Mouse (Mus musculus) urinary bladder, postnatal 14 days (tissue): ENCODE measurements at regions not wholly inside any gene's neighbourhood (a gene's known extent, or its start where the extent isn't known, plus 50 kb on each side); places are given as distances from the start of the nearest gene placed in this dataset.

ENCODE experiments used
- DNase-seq: peaks from one replicate; pipeline ENCODE4 v3.0.0; 2021; ENCODE audit warnings: low spot score

GRCm38 (mm10) chr4:26965831-26966230, 619.1 kb upstream of the Manea start:
- DNase-seq = no peak

- no peak for DNase-seq
These were observed 618.2 kb upstream of the Manea start for GRCm38 (mm10) chr4:26964850-26965249.

- DNase-seq = no peak
These were observed 597.9 kb upstream of the Manea start for GRCm38 (mm10) chr4:26944617-26945016.

- peak; percentile 3 for DNase-seq
These were observed 587.5 kb upstream of the Manea start for GRCm38 (mm10) chr4:26933988-26934798.

GRCm38 (mm10) chr4:26929879-26930481, 583.3 kb upstream of the Manea start:
- DNase-seq = no peak

- no peak for DNase-seq
These were observed 579.4 kb upstream of the Manea start for GRCm38 (mm10) chr4:26926060-26926459.

- DNase-seq = no peak
These were observed 541.8 kb upstream of the Manea start for GRCm38 (mm10) chr4:26888514-26888913.

- DNase-seq = no peak
These were observed 532.3 kb upstream of the Manea start for GRCm38 (mm10) chr4:26879022-26879421.

GRCm38 (mm10) chr4:26841761-26842160, 495.1 kb upstream of the Manea start:
- DNase-seq = no peak

- DNase-seq = no peak
These were observed 454.1 kb upstream of the Manea start for GRCm38 (mm10) chr4:26800831-26801230.

- no peak for DNase-seq
These were observed 446.6 kb upstream of the Manea start for GRCm38 (mm10) chr4:26793181-26793824.

- no peak for DNase-seq
These were observed 421.2 kb upstream of the Manea start for GRCm38 (mm10) chr4:26767896-26768295.

GRCm38 (mm10) chr4:26766235-26767228, 419.8 kb upstream of the Manea start:
- no peak for DNase-seq

- no peak for DNase-seq
These were observed 394.1 kb upstream of the Manea start for GRCm38 (mm10) chr4:26740815-26741214.

GRCm38 (mm10) chr4:26736381-26736780, 389.7 kb upstream of the Manea start:
- no peak for DNase-seq

GRCm38 (mm10) chr4:26714437-26714836, 367.7 kb upstream of the Manea start:
- DNase-seq = no peak

GRCm38 (mm10) chr4:26709964-26710363, 363.3 kb upstream of the Manea start:
- DNase-seq = no peak

GRCm38 (mm10) chr4:26695964-26696363, 349.3 kb upstream of the Manea start:
- no peak for DNase-seq
